Mouse (Mus musculus): ENCODE data around the gene Kcnd2.
"Not testable (repeated sequence)": the region's sequence is repeated elsewhere in the genome, so short reads cannot be mapped to it uniquely, and the experiment has no call there.

Kcnd2 gene

DNA sequence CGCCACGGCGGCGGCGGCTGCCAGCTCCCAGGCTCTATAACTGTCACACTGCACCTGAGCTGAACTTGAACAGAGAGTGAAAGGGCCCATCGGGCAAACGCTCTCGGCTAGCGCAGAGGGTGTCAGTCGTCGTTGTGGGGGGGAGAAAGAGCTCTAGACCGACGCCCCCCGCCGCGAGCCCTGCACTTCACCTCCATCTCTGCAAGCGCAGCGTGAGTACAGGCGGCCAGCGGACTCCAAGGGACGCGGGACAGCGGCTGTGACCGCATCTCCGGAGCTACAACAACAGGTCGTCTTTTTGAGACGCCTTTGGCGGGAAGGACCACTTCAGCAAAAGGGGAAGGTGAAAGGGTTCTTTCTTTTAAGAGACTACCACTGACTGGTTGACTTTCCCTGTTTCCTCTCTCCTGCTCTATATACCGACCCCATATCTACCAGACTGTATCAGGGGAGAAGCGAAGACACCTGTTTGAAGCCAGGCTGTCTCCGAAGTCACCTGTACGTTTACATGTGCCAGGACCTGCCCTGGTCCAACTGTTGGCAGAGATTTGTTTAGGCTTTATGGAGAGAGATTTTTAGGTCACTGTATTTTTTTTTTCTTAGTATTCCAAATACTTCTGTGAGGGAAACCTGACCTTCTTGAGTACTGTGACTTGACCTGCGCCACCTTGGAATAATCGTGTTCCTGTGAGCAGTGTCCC is at the start of gene Kcnd2:
Gene Kcnd2, plus strand, starts transcription at position 13 of the 701 bp plus-strand sequence.
- no peak for DNase-seq (ENCODE audit: extremely low read depth, low read depth)

GRCm38 (mm10) chr6:21166611-21167010 is 48.7 kb upstream of the Kcnd2 start:
- no peak for DNase-seq (ENCODE audit: extremely low read depth, low read depth)

DNA sequence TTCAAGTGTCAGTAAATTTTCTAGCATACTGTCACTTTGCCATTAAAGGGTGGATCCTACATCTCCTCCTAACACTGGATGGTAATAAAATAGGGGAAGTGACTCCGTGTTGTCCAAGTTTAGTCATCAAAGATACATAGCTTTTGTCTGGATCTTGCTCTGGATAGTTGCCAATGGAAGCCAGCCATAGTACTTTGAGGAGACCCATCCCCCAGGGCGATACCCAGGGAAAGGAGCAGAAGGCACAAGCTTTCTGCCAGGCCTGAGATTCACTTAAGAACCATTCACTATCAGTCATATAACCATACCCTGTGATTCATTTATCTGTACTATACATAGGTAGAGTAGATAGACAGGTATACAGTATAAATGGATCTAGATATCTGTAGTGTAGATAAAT is 20.0 kb upstream of the Kcnd2 start:
- no peak for DNase-seq (ENCODE audit: extremely low read depth, low read depth)

DNA sequence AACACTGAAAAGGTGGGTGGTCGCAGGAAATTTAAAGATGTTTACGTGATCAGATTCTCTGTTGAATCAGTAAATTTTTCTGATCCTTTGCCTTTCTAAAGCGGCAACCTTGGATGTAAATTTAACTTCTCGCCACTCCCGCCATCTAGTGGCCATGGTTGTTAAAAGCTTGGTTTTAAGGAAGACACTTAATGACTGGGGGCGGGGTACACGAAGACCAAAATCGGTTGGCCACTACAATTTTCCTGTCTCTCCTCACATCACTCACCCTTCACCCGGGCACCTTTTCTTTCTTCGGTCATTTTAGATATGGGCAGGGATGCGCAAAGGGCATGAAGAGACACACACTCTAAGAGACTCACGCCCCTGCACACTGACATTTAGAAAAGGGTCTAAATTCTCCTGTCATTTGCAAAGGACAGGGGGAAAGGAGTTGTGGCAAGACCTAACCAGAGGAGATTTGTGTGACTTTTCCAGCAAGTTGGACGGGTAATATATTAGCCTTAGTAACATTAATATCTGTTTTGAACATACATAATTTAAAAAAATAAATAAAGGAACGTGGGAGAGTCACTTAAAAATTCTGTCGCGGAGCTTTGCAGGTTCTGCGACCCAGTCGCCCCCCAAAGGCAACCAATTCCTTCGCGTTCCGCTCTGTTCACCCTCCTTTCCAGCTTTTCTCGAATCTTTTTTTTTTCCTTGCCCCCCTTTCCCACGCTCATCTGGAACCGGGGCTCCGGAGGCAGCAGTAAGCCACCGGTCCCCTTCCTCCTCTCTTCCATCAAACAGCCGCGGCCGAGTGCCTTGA is 1.2 kb upstream of the Kcnd2 start:
- DNase-seq (ENCODE audit: extremely low read depth, low read depth) = no peak

DNA sequence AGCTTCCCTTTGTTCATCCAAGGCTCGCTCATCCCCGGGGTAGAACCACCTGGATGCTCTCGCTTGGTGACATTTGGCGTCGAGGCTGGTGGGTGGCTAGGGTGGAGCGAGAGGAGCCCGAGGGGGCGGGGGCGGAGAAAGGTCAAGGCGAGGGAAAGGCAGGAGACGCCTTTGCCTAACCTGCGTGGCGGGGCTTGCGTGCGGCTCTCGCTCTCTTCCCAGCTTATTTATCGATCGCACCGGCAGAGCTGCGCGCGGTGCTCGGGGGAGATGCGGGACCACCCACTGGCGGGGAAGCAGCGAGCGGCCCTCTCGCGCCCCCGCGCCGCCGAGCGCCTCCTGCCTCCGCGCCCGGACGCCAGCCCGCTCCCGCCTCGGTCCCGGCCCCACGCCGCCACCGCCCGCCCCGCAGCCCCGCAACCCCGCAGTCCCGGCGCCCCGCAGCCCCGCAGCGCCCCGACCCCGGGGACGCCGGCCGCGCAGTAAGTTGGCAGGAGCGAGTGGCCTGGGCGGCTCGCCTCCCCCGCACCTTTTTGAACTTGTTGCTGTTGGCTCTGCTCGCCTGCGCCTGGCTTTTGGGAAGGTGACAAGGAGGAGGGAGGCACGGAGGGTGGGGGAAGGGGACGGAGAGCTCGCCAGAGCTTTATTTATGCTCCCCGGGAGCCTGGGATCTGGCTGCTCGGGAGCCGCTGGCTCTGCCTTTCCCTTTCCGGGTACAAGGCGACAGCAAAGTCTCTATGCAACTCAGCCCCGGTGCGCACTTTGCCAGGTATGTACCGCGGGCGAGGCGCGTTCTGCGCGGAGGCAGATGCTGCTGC is 421 bp upstream of the Kcnd2 start:
- DNase-seq (ENCODE audit: extremely low read depth, low read depth) = no peak

- DNase-seq (ENCODE audit: extremely low read depth, low read depth) = no peak
These were observed 1.1 kb downstream of the Kcnd2 start for GRCm38 (mm10) chr6:21216206-21217020.

DNA sequence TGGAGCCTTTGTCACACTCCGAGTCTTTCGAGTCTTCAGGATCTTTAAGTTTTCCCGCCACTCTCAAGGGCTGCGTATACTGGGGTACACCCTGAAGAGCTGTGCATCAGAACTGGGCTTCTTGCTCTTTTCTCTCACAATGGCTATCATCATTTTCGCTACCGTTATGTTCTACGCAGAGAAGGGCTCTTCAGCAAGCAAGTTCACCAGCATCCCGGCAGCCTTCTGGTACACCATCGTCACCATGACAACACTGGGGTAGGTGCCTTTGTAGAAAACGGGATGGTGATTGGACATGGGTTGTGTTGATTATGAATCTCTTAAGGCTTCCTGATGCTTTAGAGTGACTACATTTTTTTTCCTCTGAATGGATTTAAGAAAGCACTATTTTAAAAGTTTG is 1.9 kb downstream of the Kcnd2 start:
- DNase-seq (ENCODE audit: extremely low read depth, low read depth) = no peak

DNA sequence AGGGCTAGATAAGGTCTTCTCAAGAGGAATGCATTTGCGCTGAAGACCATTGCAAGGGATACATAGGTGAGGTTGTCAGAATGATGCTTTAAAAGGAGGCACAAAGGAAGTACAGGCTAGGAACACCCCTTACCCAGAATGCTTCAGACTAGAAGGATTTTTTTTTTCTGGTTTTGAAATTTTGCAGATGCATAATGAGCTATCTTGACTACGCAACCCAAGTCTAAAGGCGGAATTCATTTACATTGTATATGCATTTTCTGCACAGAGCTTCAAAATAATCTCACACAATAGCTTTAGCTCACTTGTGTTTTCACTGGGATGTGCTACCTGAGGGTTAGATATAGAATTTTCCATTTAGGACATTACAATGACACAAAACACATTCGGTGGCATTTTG is 10.8 kb downstream of the Kcnd2 start:
- DNase-seq (ENCODE audit: extremely low read depth, low read depth) = no peak

- DNase-seq (ENCODE audit: extremely low read depth, low read depth) = no peak
These were observed 43.7 kb downstream of the Kcnd2 start for GRCm38 (mm10) chr6:21259031-21259430.

GRCm38 (mm10) chr6:21267897-21268296 is 52.6 kb downstream of the Kcnd2 start:
- no peak for DNase-seq (ENCODE audit: extremely low read depth, low read depth)

DNA sequence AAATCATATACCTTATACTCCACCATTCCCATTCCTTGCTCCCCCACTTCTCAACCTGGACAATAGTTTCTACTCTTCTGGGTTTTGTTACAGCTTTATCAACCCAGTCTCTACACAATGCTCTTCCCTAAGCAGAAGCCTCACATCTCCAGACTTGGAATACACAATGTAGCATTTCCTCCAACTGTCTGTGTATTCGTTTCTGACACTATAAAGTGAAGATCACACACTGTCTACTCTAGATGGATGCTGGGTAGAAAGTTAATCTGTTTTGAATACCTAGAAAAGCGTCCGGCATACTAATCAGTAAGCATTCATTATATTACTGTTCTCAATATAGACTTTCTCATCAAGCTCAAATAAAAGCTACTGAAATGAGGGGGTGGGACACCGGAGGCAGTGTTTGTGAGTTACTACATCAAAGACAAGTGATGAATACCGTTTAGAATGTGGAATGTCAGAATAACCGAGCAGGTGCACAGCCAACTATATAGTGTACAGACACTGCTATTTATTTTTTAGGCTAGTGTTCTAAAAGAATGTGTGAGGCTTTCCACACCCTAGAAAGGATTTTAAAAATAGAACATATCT is 62.1 kb downstream of the Kcnd2 start:
- DNase-seq (ENCODE audit: extremely low read depth, low read depth) = no peak

- DNase-seq (ENCODE audit: extremely low read depth, low read depth) = no peak
These were observed 89.6 kb downstream of the Kcnd2 start for GRCm38 (mm10) chr6:21304943-21305342.

GRCm38 (mm10) chr6:21310159-21310558 is 94.9 kb downstream of the Kcnd2 start:
- DNase-seq (ENCODE audit: extremely low read depth, low read depth) = no peak

DNA sequence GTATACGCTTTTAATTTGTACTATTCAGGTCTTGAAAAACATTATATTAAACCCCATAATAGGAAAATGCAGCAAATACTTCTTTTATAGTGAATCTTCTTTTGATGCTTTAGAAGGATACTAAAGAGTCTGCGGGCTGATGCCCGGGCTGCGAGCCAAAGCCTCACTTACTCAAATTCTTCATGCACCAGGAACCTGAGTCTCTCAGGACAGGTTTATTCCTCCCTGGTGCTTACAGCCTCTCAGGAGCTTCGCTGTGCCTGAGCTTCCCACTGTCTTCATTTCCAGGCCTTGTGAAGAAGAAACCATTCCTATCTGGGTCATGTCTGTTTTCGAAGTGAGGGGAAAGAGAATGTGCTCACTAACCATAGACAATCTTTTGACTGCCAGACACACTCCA is 106.1 kb downstream of the Kcnd2 start:
- DNase-seq (ENCODE audit: extremely low read depth, low read depth) = no peak

DNA sequence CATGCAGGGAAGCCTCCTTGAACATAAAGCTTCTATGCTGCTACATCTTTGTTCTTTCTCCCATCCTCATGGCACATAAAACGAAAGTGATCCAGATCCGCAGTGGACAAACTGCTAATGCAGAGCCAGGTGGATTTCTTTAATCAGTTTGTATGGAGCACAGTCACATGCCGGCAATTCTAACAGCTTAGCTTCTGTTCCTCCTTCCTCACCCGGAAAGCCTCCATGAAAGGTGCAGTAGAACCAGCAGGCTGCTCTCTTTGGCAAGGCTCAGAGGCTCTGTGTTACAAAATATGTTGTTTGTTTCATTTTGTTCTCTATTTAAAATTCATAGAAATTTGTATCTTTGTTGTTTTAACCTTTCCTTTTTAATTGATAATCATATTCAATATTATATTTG is 106.9 kb downstream of the Kcnd2 start:
- no peak for DNase-seq (ENCODE audit: extremely low read depth, low read depth)

DNA sequence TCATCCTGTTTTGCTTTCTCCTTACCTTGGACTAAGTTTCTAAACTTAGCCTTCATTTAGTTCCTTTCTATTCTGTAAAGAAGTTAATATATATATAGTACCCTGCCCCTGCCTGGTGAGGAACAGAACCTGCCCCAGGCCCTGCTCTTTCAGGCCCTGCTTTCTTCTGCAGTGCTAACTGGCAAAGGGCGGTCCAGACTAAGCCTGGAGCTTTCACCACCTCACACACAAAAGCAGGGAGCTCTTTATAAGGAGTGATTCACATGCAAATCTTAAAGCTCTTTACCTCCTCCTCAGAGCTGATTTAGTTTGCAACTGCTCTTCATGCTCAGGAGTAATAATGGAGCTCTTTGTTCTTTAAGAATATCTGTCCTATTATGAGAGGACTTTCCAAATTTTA is 109.9 kb downstream of the Kcnd2 start:
- no peak for DNase-seq (ENCODE audit: extremely low read depth, low read depth)

- DNase-seq (ENCODE audit: extremely low read depth, low read depth) = no peak
These were observed 111.9 kb downstream of the Kcnd2 start for GRCm38 (mm10) chr6:21327081-21327737.

DNA sequence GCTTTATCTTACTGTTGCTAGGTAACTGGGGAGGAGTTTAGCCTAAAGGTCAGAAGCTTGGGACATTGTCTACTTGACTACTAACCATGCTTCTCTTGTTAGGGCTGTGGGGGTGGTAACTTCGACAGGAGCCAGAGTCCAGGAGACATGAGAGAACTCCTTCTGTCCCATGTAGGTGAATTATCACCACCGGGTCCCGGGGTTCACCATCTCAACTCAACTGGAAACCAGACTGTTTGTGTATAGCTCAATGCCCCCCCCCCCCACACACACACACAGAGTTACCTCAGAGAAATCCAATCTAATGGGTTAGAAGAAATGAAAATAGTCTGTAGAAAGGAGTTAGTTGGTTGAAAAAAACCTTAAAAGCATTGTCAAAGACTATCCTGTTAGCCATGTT is 170.0 kb downstream of the Kcnd2 start:
- DNase-seq (ENCODE audit: extremely low read depth, low read depth) = not testable (repeated sequence)

- DNase-seq (ENCODE audit: extremely low read depth, low read depth) = no peak
These were observed 176.5 kb downstream of the Kcnd2 start for GRCm38 (mm10) chr6:21391776-21392175.

DNA sequence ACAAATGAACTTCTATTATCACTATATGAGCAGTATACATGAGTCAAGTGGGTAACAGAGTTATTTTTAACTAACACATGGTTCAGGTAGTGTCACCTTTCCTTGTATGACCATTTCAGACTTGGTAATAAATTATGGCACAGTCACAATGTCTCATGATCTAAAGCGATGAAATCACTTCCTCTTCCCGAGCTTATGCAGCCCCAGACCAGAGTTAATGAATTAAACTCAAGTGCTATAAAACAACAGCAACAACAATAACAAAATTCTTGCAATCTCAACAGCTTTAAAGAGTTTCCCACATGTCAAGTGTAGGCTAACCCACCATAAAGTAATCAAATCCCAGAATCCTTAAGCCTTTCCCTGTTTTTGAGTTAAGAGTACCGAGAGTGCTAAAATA is 198.4 kb downstream of the Kcnd2 start:
- DNase-seq (ENCODE audit: extremely low read depth, low read depth) = no peak

Measured in MEL-GATA-1-ER (cell line).